Mouse (Mus musculus) thymus, adult 2 months (tissue): ENCODE results near the gene Lhx3.

Source experiments
- CTCF ChIP-seq: fragments of 200-500 bp; IDR thresholded peaks from 2 replicates; pipeline ENCODE4 v1.5.1; 2012; ENCODE audit warnings: mild to moderate bottlenecking, control low read depth, low read length, moderate library complexity, borderline replicate concordance; ENCODE audit not compliant: control insufficient read depth, poor library complexity, insufficient read depth; ENCODE audit errors: extremely low read depth
- POLR2A ChIP-seq: fragments of 200-500 bp; IDR thresholded peaks from 2 replicates; pipeline ENCODE4 v1.6.1; 2012; ENCODE audit warnings: mild to moderate bottlenecking, low read length, control low read depth, moderate library complexity; ENCODE audit not compliant: control insufficient read depth, poor library complexity, insufficient read depth; ENCODE audit errors: extremely low read depth

- TF ChIP-seq POLR2A (no peak), CTCF (no peak)
Measured at GRCm38 (mm10) chr2:26247531-26247930, 39.4 kb upstream of the Lhx3 start.
